Mouse (Mus musculus) v-Abl transformed pro-B cells (cell line): Measurements from ENCODE around the gene Tmx1.

Source experiments
- in situ Hi-C, 2 experiments: fragments of 400-800 bp; cut with MboI; formaldehyde crosslinking; loops; one replicate each; pipeline ENCODE4 v1.15.1; 2025; ENCODE audit not compliant: unreplicated experiment in 2 of 2

Tmx1 gene

GRCm38 (mm10) chr12:70477593-70478287, 24.8 kb downstream of the Tmx1 start:
- in situ Hi-C loops, result no loop called here

- in situ Hi-C loops, result no loop called here
Measured at GRCm38 (mm10) chr12:70485956-70486355, 33.1 kb downstream of the Tmx1 start.

GRCm38 (mm10) chr12:70486716-70487480, 34.0 kb downstream of the Tmx1 start:
- in situ Hi-C loops, result no loop called here

- in situ Hi-C loops, result no loop called here
Measured at GRCm38 (mm10) chr12:70492441-70492840, 39.5 kb downstream of the Tmx1 start.

- in situ Hi-C loops, result loop anchor here (5.0 kb wide), 2 partner anchors 413 to 418 kb away; no protein-coding TSS in a partner anchor
Measured at GRCm38 (mm10) chr12:70494494-70495281, 41.8 kb downstream of the Tmx1 start.

GRCm38 (mm10) chr12:70495282-70495922, 42.5 kb downstream of the Tmx1 start:
- in situ Hi-C loops, result loop anchor here (5.0 kb wide), 2 partner anchors 412 to 417 kb away; no protein-coding TSS in a partner anchor

GRCm38 (mm10) chr12:70498091-70498490, 45.2 kb downstream of the Tmx1 start:
- in situ Hi-C loops, result loop anchor here (5.0 kb wide), 2 partner anchors 409 to 414 kb away; no protein-coding TSS in a partner anchor

GRCm38 (mm10) chr12:70505971-70506370, 53.1 kb downstream of the Tmx1 start:
- in situ Hi-C loops, result no loop called here

- in situ Hi-C loops, result no loop called here
Measured at GRCm38 (mm10) chr12:70512023-70512422, 59.1 kb downstream of the Tmx1 start.

GRCm38 (mm10) chr12:70512431-70512830, 59.5 kb downstream of the Tmx1 start:
- in situ Hi-C loops, result no loop called here
